Mouse (Mus musculus) cerebellum, adult 2 months (tissue): ENCODE data around the gene Rnf207.

ENCODE experiments used
- CTCF ChIP-seq: fragments of 200-500 bp; IDR thresholded peaks from 2 replicates; pipeline ENCODE4 v1.5.1; 2011; ENCODE audit warnings: low read depth, mild to moderate bottlenecking, control low read depth, low read length, moderate library complexity, borderline replicate concordance; ENCODE audit not compliant: insufficient read depth
- POLR2A ChIP-seq: fragments of 200-500 bp; IDR thresholded peaks from 2 replicates; pipeline ENCODE4 v1.6.1; 2011; ENCODE audit warnings: low read length, control low read depth, borderline replicate concordance; ENCODE audit not compliant: insufficient read depth

GRCm38 (mm10) chr4:152286183-152286582, 32.6 kb downstream of the Rnf207 start:
- TF ChIP-seq POLR2A: no peak
- no peak for TF ChIP-seq CTCF
